Mouse (Mus musculus) C2C12 (cell line): ENCODE results near the gene Pik3c2g. TPM values are rescaled to one million over a fixed set of nuclear protein-coding genes. Genes with fewer than 3 reads are reported as not detected.

Source experiments
- H3K27me3 ChIP-seq: one replicate; pipeline ENCODE4 v1.6.1; 2011; ENCODE audit not compliant: control insufficient read depth, insufficient read depth, insufficient read length
- H3K36me3 ChIP-seq: one replicate; pipeline ENCODE4 v1.6.1; 2011; ENCODE audit not compliant: control insufficient read depth, insufficient read depth
- H3K4me3 ChIP-seq: one replicate; pipeline ENCODE4 v1.5.1; 2011; ENCODE audit warnings: mild to moderate bottlenecking, control low read depth; ENCODE audit not compliant: poor library complexity, insufficient read depth, severe bottlenecking
- H3K79me2 ChIP-seq: one replicate; pipeline ENCODE4 v1.6.1; 2011; ENCODE audit not compliant: control insufficient read depth, insufficient read depth
- H3K79me3 ChIP-seq: one replicate; pipeline ENCODE4 v1.6.1; 2011; ENCODE audit warnings: low read depth, control low read depth
- H3ac ChIP-seq: one replicate; pipeline ENCODE3; 2011; ENCODE audit warnings: low read depth; ENCODE audit not compliant: control insufficient read depth, insufficient read length
- CEBPB ChIP-seq: IDR thresholded peaks from one replicate; pipeline ENCODE4 v1.6.1; 2011; ENCODE audit warnings: low read depth, mild to moderate bottlenecking, control low read depth, moderate library complexity
- CTCF ChIP-seq: IDR thresholded peaks from one replicate; pipeline ENCODE4 v1.5.1; 2011; ENCODE audit not compliant: control insufficient read depth, insufficient read depth, insufficient read length
- FOSL1 ChIP-seq: IDR thresholded peaks from one replicate; pipeline ENCODE4 v1.8.0; 2011; ENCODE audit warnings: mild to moderate bottlenecking, low read length; ENCODE audit not compliant: poor library complexity, insufficient read depth, severe bottlenecking
- MAX ChIP-seq: IDR thresholded peaks from one replicate; pipeline ENCODE4 v1.6.1; 2011; ENCODE audit warnings: mild to moderate bottlenecking, control low read depth
- MYOD1 ChIP-seq: IDR thresholded peaks from one replicate; pipeline ENCODE4 v1.6.1; 2011; ENCODE audit warnings: low read depth; ENCODE audit not compliant: control insufficient read depth, insufficient read length
- MYOG ChIP-seq: IDR thresholded peaks from one replicate; pipeline ENCODE4 v1.6.1; 2011; ENCODE audit not compliant: control insufficient read depth, insufficient read length; ENCODE audit errors: extremely low read depth
- USF1 ChIP-seq: IDR thresholded peaks from one replicate; pipeline ENCODE4 v1.6.1; 2011; ENCODE audit warnings: low read depth, mild to moderate bottlenecking, control low read depth, moderate library complexity
- polyA plus RNA-seq: library from polyadenylated mRNA; unstranded; fragments of >200 nt; fragmentation: generic; extraction: Trizol; gene quantifications from one replicate; pipeline ENCODE4 v1.2.1, GENCODE M21; 2012; ENCODE audit warnings: missing spikeins

Pik3c2g gene
- polyA plus RNA-seq, 1 experiment = not detected

DNA sequence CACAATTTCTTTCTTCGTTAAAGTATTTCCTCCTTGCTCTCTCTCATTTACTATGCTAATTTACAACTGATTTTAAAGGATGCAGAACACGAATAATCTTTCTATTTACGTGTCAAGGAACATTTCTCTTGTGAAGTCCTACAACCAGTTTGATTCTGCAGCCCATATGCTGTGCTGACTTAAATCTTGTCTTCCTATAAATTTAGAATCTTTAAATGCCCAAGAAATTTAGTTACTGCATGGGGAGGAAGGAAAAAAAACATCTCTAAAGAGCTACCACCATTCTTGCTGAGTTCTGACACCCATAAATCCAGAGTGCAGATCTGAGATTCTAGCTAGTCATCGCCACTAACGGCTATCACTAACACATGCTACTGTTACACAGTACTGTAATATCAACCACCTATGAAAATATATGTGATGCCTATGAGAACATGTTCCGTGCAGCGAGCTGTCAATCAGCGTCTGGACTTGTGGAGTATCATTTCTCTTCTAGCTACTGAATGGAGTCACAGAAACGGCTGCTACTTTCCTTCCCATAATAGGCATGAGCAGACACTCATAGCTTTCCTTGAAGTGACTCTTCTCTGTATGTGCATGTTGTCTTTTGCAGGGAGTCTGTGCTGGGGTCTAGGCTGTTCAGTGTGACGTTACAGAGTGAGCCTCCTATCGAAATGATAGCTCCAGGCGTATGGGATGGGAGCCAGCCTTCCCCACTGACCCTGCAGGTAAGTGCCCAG, 155.8 kb downstream of the Pik3c2g start:
- no peak overlapping the region for H3ac ChIP-seq
- no peaks in the 10 kb centered on the region for H3K79me3 ChIP-seq
- H3K27me3 ChIP-seq = no peaks in the 10 kb centered on the region
- no peaks in the 10 kb centered on the region for H3K36me3 ChIP-seq
- no peaks in the 10 kb centered on the region for H3K79me2 ChIP-seq
- TF ChIP-seq CEBPB = no peak
- no peak for TF ChIP-seq FOSL1
- TF ChIP-seq MYOD1 = no peak
- no peak for TF ChIP-seq MYOG
- TF ChIP-seq CTCF = no peak
- TF ChIP-seq MAX = no peak
- no peak overlapping the region for H3K4me3 ChIP-seq

DNA sequence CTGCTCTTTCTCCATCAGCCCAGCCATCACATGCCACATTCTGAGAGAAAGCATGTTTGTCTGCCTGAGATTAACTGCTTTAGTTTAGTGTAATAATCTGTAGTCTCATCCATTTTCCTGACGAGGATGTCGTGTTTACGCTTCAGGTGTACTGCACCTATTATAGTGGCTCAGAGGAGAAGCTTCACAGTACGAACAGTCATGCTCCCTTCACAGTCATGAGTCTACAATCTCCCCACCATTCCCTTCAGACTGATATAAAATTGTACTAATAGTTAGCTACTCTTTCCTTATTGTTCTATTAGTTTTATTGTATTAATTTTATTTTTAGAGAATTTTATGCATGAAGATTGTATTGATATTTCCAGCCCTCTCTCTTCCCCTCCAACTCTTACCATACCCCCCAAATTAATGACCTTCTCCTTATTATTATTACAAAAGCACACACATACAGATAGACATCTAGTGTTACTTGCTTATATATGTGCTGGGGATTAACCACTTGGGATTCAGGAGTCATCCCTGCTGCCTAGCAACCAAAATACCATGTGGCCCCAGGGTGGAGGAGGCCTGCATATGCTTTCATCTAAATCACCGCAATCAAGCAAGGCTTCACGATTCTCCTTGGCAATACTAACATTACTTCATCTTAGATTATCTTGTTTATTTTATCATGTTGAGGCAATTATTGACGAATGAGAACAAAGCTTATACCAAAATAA, 159.9 kb downstream of the Pik3c2g start:
- H3ac ChIP-seq = no peak overlapping the region
- no peak overlapping the region for H3K4me3 ChIP-seq
- no peaks in the 10 kb centered on the region for H3K79me3 ChIP-seq
- no peaks in the 10 kb centered on the region for H3K36me3 ChIP-seq
- no peak for TF ChIP-seq MYOD1
- TF ChIP-seq CTCF = no peak
- no peak for TF ChIP-seq USF1
- TF ChIP-seq MAX = no peak
- no peak for TF ChIP-seq FOSL1
- TF ChIP-seq CEBPB = no peak
- no peak for TF ChIP-seq MYOG
- H3K27me3 ChIP-seq = no peaks in the 10 kb centered on the region
- no peaks in the 10 kb centered on the region for H3K79me2 ChIP-seq

DNA sequence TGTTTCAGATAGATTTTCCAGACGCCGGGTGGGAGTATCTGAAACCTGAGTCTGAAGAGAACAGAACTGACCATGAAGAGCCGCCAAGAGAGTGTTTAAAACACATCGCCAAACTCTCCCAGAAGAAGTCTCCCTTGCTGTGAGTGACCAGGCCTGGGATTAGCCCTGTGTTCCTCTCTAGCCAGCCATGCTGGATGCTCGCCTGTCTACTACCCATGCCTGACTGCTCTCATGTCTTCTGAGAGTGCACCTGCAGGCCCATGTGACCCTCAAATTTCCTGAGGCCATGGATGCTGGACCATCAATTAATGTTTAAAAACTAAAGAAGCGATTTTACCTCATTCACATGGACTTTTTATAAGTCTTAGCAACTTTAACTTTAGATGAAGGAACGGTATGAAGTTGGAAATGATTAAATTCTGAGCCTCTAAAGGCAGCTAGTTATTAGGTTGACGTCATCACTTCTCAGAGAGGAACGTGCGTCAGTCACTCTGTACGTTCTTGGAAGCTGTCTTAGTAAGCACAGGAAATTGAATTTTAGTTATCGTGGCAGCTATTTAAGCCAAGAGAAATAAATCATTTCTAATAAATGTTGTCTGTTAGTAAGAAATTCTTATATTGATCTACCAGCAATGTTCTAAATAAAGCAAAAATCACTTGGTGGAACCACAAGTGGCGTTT, 161.2 kb downstream of the Pik3c2g start:
- Histone ChIP-seq H3ac (no peak overlapping the region), H3K36me3 (no peaks in the 10 kb centered on the region), H3K79me2 (no peaks in the 10 kb centered on the region), H3K4me3 (no peak overlapping the region), H3K27me3 (no peaks in the 10 kb centered on the region), H3K79me3 (no peaks in the 10 kb centered on the region)
- TF ChIP-seq FOSL1 (no peak), MAX (no peak), MYOD1 (no peak), CEBPB (no peak), MYOG (no peak), CTCF (no peak), USF1 (no peak)

- H3K79me2 ChIP-seq = no peaks in the 10 kb centered on the region
- H3K27me3 ChIP-seq = no peaks in the 10 kb centered on the region
- no peaks in the 10 kb centered on the region for H3K36me3 ChIP-seq
- no peak overlapping the region for H3ac ChIP-seq
- no peak overlapping the region for H3K4me3 ChIP-seq
- no peaks in the 10 kb centered on the region for H3K79me3 ChIP-seq
- TF ChIP-seq MAX (no peak), CTCF (no peak)
Observed at GRCm38 (mm10) chr6:139750599-139750998, 163.6 kb downstream of the Pik3c2g start.

- Histone ChIP-seq H3K36me3 (no peaks in the 10 kb centered on the region), H3K79me3 (no peaks in the 10 kb centered on the region), H3K27me3 (no peaks in the 10 kb centered on the region), H3ac (no peak overlapping the region), H3K4me3 (no peak overlapping the region), H3K79me2 (no peaks in the 10 kb centered on the region)
- TF ChIP-seq MAX = no peak
- TF ChIP-seq FOSL1 = no peak
- no peak for TF ChIP-seq CEBPB
- no peak for TF ChIP-seq CTCF
- TF ChIP-seq USF1 = no peak
- no peak for TF ChIP-seq MYOD1
- TF ChIP-seq MYOG = no peak
Observed at GRCm38 (mm10) chr6:139751022-139751421, 164.0 kb downstream of the Pik3c2g start.
